Mouse (Mus musculus) heart, postnatal 0 days (tissue): ENCODE data around the gene Slc25a35. TPM values are rescaled to one million over a fixed set of nuclear protein-coding genes. Genes with fewer than 3 reads are reported as not detected.
"Not testable (repeated sequence)": the region's sequence is repeated elsewhere in the genome, so short reads cannot be mapped to it uniquely, and the experiment has no call there.

Source experiments
- ATAC-seq: fragments of 200-750 bp; cut with Nextera tagmentation; 2 replicates; pipeline ENCODE4 v1.8.0; 2017; ENCODE audit warnings: low read depth, moderate number of reproducible peaks, moderate library complexity; ENCODE audit not compliant: insufficient read depth
- DNase-seq: peaks from one replicate; pipeline ENCODE4 v3.0.0-alpha.2; 2016; ENCODE audit warnings: low spot score
- H3K27ac ChIP-seq: fragments of 300-500 bp; sonication (generic); 2 replicates; pipeline ENCODE4 v1.5.1; 2014; ENCODE audit warnings: low read depth, mild to moderate bottlenecking
- H3K27me3 ChIP-seq: fragments of 300-500 bp; sonication (generic); 2 replicates; pipeline ENCODE4 v1.6.1; 2014; ENCODE audit warnings: low read length, mixed read lengths; ENCODE audit not compliant: control insufficient read depth, insufficient read depth
- H3K36me3 ChIP-seq: fragments of 300-500 bp; sonication (generic); replicated peaks from 2 replicates; pipeline ENCODE4 v1.6.1; 2014; ENCODE audit warnings: low read length, mixed read lengths; ENCODE audit not compliant: control insufficient read depth, insufficient read depth
- H3K4me1 ChIP-seq: fragments of 300-500 bp; sonication (generic); 2 replicates; pipeline ENCODE4 v1.6.1; 2014; ENCODE audit warnings: antibody characterized with exemption; ENCODE audit not compliant: control insufficient read depth, insufficient read depth
- H3K4me2 ChIP-seq: fragments of 300-500 bp; sonication (generic); 2 replicates; pipeline ENCODE4 v1.6.1; 2014; ENCODE audit warnings: low read depth, mild to moderate bottlenecking, low read length, moderate library complexity
- H3K4me3 ChIP-seq: fragments of 300-500 bp; sonication (generic); 2 replicates; pipeline ENCODE4 v1.5.1; 2014; ENCODE audit warnings: low read depth, low read length
- H3K9ac ChIP-seq: fragments of 300-500 bp; sonication (generic); replicated peaks from 2 replicates; pipeline ENCODE4 v1.6.1; 2014; ENCODE audit warnings: low read depth, low read length, mixed read lengths
- H3K9me3 ChIP-seq: fragments of 300-500 bp; sonication (generic); replicated peaks from 2 replicates; pipeline ENCODE4 v1.6.1; 2016; ENCODE audit warnings: low read length; ENCODE audit not compliant: control insufficient read depth
- CTCF ChIP-seq: IDR thresholded peaks from 2 replicates; pipeline ENCODE4 v1.5.1; 2016; ENCODE audit warnings: antibody characterized with exemption, control low read depth, low read depth
- EP300 ChIP-seq: IDR thresholded peaks from 2 replicates; pipeline ENCODE4 v1.6.1; 2016; ENCODE audit warnings: antibody characterized with exemption, low read depth
- WGBS: fragments of 180-500 bp; shearing (Covaris S2); extraction: QIAGEN DNeasy Blood & Tissue Kit; methylation state at CpG from one replicate; pipeline ENCODE4 v1.1.7; 2014; 5-methylcytosine and 5-hydroxymethylcytosine counted together
- polyA plus RNA-seq: library from polyadenylated mRNA; unstranded; fragments of >200 nt; fragmentation: Nextera tagmentation; extraction: Ambion mirVana; gene quantifications from 2 replicates; pipeline ENCODE4 v1.2.1, GENCODE M21; 2015
- total RNA-seq: library from RNA; depleted of rRNA; stranded (reverse); fragments of >200 nt; gene quantifications from 2 replicates; pipeline ENCODE4 v1.2.3, GENCODE M21; 2014; ENCODE audit warnings: low replicate concordance

Slc25a35 gene
- total and polyA plus RNA-seq, 2 experiments from 2014 or later: 2.0 to 3.6 TPM

DNA sequence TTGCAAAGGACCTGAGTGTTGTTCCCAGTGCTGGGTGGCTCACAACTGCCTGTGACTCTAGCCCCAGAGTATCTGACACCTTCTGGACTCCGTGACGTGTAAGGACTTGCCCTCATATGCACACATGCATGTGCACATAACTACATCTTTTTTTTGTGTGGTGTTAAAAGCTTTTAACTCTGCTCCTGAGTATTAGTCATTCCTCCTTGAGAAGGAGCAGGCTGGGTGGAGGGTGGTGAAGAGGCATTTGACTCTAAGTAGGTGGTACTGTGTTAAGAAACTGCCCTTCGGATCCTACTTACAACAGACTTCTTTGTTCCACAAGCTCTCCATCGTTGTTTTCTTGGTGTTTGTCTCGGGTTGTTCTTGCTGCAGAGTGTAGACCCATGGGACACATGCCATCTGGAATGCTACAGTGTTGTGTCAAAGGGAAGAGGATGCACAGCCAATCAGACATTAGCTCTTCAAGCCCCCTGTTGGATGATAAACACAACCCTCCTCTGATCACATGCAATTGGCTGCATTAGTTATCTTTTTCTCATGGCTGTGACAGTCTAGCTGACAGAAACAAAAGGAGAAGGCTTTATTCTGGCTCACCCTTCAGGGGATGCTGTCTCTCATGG, 33.9 kb upstream of the Slc25a35 start:
- no peak overlapping the region for H3K27ac ChIP-seq
- no peak overlapping the region for H3K4me2 ChIP-seq
- H3K9ac ChIP-seq: no peak overlapping the region
- WGBS: 66% methylated on average over 5 of the region's 5 CpGs
- TF ChIP-seq CTCF (no peak), EP300 (no peak)
- H3K27me3 ChIP-seq: no peaks in the 10 kb centered on the region
- H3K9me3 ChIP-seq: no peaks in the 10 kb centered on the region
- H3K36me3 ChIP-seq: no peaks in the 10 kb centered on the region
- DNase-seq (no peak), ATAC-seq (no peak)
- no peak overlapping the region for H3K4me3 ChIP-seq
- no peaks in the 10 kb centered on the region for H3K4me1 ChIP-seq

DNA sequence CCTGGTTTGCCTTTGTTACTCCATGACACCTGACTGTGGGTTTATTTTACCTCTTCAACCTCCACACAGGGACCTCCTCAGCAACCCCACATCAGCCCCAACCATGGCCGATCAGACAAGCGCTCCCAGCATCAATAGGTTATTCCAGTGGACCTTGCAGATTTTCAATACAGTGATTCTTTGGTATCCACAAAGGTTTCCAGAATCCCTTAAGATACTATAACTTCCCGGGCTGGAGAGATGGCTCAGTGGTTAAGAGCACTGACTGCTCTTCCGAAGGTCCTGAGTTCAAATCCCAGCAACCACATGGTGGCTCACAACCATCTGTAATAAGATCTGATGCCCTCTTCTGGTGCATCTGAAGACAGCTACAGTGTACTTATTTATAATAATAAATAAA, 31.0 kb upstream of the Slc25a35 start:
- not testable (repeated sequence) for H3K4me2 ChIP-seq, H3K4me1 ChIP-seq, H3K9me3 ChIP-seq, H3K27ac ChIP-seq, H3K36me3 ChIP-seq, ATAC-seq, H3K9ac ChIP-seq, DNase-seq, H3K4me3 ChIP-seq, H3K27me3 ChIP-seq
- WGBS: 74% methylated on average over 4 of the region's 4 CpGs

DNA sequence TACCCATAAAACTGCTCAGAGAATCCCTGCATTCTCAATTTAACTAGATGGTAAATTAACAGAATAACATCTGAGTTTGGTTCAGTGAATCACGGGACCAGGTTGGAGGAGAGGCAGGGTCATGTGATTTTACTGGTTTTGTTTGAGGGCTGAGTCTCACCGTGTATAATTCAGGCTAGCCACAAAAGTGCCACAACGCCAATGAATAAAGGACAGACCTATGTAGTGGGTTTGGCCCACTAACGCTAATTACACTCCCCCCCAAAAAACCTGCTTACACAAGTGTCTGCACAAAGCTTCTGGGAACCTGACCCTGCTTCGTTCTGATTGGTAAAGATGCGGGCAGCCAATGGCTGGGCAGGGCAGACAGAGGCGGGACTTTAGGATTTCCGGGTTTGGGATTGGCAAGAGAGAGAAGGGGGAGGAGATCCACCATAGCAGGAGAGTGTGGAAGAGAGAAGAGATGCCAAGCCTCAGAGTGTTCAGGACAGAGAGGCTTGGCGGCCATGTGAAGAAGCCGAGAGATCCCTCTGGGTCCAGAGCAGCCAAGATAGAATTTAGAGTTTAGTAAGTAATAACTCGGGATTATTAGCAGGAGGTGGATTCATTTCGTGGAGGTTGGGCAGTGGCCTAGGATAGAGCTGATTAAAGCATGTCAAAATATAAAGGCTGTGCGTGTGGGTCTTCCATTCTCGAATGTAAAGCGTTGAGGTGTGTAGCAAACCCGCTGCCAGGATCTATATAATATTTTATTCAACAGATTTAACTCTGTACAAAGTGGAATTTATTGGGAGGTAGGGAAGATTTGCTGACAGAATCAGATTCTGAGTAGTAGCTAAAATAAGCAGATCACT, 28.3 kb upstream of the Slc25a35 start:
- TF ChIP-seq CTCF: no peak
- TF ChIP-seq EP300: no peak
- H3K27me3 ChIP-seq: no peaks in the 10 kb centered on the region
- H3K4me2 ChIP-seq: peak overlapping the region; percentile 68
- H3K9ac ChIP-seq: peak overlapping the region; percentile 54
- no peaks in the 10 kb centered on the region for H3K9me3 ChIP-seq
- peak overlapping the region; percentile 75 for H3K27ac ChIP-seq
- 0 out of 2 replicates have a peak, but pooled peaks cover 7% of the 10 kb centered on the region for H3K36me3 ChIP-seq
- WGBS: 1% methylated on average over 16 of the region's 16 CpGs
- ATAC-seq: peak; percentile 100
- H3K4me1 ChIP-seq: peaks cover 10% of the 10 kb centered on the region; the same call in 1 of the 2 replicates
- peak; percentile 97 for DNase-seq
- H3K4me3 ChIP-seq: peak overlapping the region; percentile 49

GRCm38 (mm10) chr11:68940516-68940915, 27.4 kb upstream of the Slc25a35 start:
- DNase-seq: no peak
- TF ChIP-seq CTCF: no peak
- no peak for TF ChIP-seq EP300
- H3K9me3 ChIP-seq: no peaks in the 10 kb centered on the region

GRCm38 (mm10) chr11:68942731-68943130, 25.2 kb upstream of the Slc25a35 start:
- 78% methylated on average over 8 of the region's 8 CpGs for WGBS
- no peak overlapping the region for H3K4me3 ChIP-seq
- H3K4me2 ChIP-seq: no peak overlapping the region
- H3K9me3 ChIP-seq: no peaks in the 10 kb centered on the region
- ATAC-seq (no peak), DNase-seq (no peak)
- H3K27me3 ChIP-seq: peaks cover 3% of the 10 kb centered on the region; the same call in 1 of the 2 replicates
- TF ChIP-seq EP300 (no peak), CTCF (no peak)
- peaks cover 13% of the 10 kb centered on the region; the same call in 1 of the 2 replicates for H3K36me3 ChIP-seq
- peaks cover 10% of the 10 kb centered on the region; the same call in 1 of the 2 replicates for H3K4me1 ChIP-seq
- no peak overlapping the region for H3K9ac ChIP-seq
- no peak overlapping the region for H3K27ac ChIP-seq

More at GRCm38 (mm10) chr11:68940516-68940915, 27.4 kb upstream of the Slc25a35 start:
- no peak for ATAC-seq
- H3K9ac ChIP-seq: peak overlapping the region; percentile 54
- H3K4me2 ChIP-seq: peak overlapping the region; percentile 68
- 0 out of 2 replicates have a peak overlapping the region, but pooled peaks have one; percentile 75 for H3K27ac ChIP-seq
- H3K27me3 ChIP-seq: no peaks in the 10 kb centered on the region
- 0 out of 2 replicates have a peak, but pooled peaks cover 9% of the 10 kb centered on the region for H3K36me3 ChIP-seq
- H3K4me1 ChIP-seq: peaks cover 10% of the 10 kb centered on the region; the same call in 1 of the 2 replicates
- WGBS: 57% methylated on average over 4 of the region's 4 CpGs
- peak overlapping the region; percentile 49 for H3K4me3 ChIP-seq
